Mouse (Mus musculus) adrenal gland, adult 18-20 months (tissue): ENCODE data around the gene Naa30. TPM values are rescaled to one million over a fixed set of nuclear protein-coding genes. Genes with fewer than 3 reads are reported as not detected.
A peak's percentile ranks its signal among the peaks of the same experiment; 100 is the strongest.
"Not testable (repeated sequence)": the region's sequence is repeated elsewhere in the genome, so short reads cannot be mapped to it uniquely, and the experiment has no call there.

Experiments used
- DNase-seq, 2 experiments: peaks; one replicate each; pipeline ENCODE4 v3.0.0; 2021 to 2022; ENCODE audit warnings: low spot score in 2 of 2
- total RNA-seq, 2 experiments: library from RNA; stranded (reverse); gene quantifications; 1 replicate in 1 of 2; 2 replicates in 1 of 2; pipeline ENCODE4 v1.2.3; 2021

Gene Naa30
- total RNA-seq, 2 experiments from 2014 or later = 32.2 to 33.6 TPM

- DNase-seq = not testable (repeated sequence)
Observed at GRCm38 (mm10) chr14:49219466-49220022, 47.5 kb downstream of the Naa30 start.

GRCm38 (mm10) chr14:49221771-49222170 lies 49.7 kb downstream of the Naa30 start:
- DNase-seq = no peak

GRCm38 (mm10) chr14:49226471-49226870 lies 54.4 kb downstream of the Naa30 start:
- no peak for DNase-seq

DNA sequence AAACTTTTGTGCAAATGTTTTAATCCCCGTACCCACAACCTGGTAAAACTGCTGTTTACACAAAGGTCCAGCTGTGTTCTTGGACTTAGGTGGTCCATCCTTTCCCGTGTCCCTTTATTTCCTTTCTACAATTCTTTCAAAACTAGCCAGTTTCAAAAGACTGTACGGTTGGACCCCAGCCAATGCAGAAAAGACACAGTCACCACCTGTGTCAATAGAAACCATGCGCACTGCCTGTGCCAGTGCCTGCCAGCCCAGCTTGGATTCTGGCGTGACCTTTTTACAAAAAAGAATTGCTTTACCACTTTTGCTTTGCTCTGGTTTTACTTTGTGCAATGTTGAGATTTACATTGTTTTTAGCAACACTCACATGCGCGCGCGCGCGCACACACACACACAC lies 55.0 kb downstream of the Naa30 start:
- DNase-seq = no peak

DNA sequence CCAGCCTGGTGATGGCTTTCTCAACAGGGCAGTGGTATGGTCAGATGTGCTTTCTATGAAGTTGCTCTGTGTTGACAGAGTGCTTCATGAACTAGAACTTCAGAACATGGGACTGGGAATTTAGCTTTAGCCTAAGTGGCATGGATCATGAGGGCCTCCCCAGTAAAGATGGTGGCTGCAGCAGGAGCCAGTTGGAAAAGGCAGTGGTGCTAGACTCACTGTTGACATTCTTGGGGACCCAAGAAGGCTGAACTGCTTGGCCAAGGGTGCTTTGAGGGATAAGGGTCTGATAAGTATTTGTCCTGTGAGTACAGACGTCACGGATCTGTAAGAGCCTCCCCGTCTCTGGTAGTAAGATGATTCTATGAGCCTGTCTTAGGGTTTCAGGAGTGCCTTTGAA lies 59.8 kb downstream of the Naa30 start:
- no peak for DNase-seq

DNA sequence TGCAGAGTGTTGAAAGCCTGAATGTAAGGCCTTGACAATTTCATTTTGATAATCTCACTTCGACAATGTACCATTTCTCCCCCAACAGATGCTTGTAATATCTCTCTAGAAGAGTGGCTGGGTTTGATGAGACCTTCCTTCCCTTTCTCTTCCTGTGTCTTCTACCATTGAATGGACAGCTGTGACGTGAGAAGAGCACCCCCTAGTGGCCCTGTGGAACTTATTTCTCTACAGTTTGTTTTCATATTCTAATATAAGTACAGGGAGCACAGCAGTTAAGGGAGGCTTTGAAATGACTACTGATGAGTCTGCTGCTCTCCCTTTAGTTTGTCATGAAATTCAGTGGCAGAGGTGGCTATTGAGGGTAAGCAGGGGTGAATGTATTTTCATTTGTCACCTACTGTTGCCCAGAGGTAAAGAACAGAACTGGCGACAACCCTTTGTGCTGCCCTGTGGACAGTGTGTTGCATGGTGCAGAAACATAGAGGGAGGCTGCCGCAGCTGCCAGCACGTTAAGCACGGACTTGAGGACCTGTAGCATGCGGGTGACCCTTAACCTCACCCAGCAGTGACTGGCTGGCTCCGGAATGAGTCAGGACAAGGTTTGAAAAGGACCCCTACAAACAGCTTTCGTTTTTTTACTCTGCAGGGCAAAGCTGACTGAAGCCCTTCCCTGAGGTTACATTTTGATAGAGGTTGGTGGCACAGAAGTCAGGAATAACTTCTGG lies 62.9 kb downstream of the Naa30 start:
- peak; percentile 21 to 23 for DNase-seq

- DNase-seq = peak; percentile 48 to 56
Observed at GRCm38 (mm10) chr14:49238206-49238605, 66.2 kb downstream of the Naa30 start.

Other genes with a start within 250 kb of the Naa30 start
- 10 to 100 TPM; 18.2 to 19.8 TPM for gene Ap5m1, start 106.1 kb upstream of the Naa30 start, total RNA-seq
- gene Exoc5, start 105.6 kb upstream of the Naa30 start, total RNA-seq = 10 to 100 TPM; 34.5 to 35.4 TPM
- not detected for gene ccdc198, start 73.2 kb downstream of the Naa30 start, total RNA-seq